Mouse (Mus musculus) frontal cortex, postnatal 10 days (tissue): ENCODE measurements around the gene Tshz2.

Experiments used
- DNase-seq, 2 experiments: peaks; one replicate each; pipeline ENCODE4 v3.0.0; 2022; ENCODE audit warnings: low spot score in 2 of 2, mixed read lengths in 1 of 2

Gene Tshz2

DNA sequence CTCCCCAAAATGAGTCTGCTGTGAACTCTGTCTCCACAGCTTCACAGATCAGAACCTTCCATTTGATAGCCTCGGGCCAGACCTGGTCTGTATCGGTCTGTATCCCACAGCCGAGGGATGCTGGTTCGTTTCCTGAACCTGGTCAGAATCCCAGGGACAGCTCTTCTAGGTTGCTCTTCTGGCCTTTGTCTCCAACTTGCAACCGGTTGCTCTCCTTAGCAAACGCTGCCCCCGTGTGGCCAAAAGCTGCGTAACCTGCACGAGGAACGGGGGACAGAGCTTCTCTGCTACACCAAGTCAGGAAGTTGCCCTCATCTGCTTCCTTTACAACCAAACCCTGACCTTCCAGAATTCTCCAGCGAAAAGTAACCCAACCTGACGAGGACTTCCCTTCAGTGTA is 468.3 kb downstream of the Tshz2 start:
- DNase-seq = peak; percentile 65 to 88

DNA sequence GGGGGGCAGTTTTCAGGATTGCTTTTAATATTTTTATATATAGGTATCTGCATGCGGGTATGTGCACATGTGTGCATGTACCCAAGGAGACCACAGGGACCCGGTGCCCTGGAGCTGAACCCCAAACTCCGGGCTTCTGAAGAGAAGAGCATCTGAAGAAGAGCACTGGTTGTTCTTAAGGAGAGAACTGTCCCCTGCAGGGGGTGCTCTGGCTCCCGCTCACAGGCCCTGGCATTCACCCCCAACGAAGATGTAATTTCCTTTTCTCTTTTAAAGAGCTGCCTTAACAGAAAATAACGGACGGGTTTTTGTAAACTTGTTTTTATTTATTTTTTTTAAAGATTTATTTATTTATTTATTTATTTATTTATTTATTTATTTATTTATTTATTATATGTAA is 469.1 kb downstream of the Tshz2 start:
- no peak for DNase-seq

DNA sequence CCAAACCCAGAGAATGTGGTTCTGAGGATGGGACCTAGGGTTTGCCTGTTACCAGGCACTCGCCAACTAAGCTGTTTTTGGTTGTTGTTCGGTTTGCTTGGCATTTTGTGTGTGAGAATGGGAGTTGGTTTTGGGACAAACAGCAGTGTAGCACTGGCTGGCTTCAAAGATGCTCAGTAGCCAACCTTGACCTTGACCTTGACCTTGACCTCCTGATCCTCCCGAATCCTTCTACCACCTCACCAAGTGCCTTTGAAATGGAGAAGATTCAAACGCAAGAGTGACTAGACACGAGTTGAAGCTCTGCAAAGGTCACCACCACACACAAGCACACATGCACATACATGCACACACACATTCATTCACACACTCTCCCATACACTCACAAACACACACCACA is 470.5 kb downstream of the Tshz2 start:
- no peak for DNase-seq

DNA sequence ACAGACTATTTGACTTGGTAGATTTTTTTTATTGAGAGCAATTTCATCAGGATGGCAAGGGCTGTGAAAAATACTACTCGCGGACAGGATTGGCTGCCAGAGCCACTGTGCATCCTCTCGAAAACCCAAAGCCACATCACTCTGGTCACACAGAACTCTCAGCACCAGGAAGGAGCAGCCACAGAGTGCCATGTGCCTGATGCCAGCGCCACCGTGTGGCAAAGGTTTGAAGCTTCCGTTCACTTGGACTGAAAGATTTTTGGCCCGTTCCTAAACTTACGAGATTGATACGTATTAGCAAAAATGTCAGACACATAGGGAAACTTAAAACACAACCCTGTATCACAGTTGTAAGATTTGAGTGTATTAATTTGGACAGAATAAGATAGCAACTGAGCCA is 471.0 kb downstream of the Tshz2 start:
- DNase-seq = peak in 1 of 2 experiments; percentile 34

DNA sequence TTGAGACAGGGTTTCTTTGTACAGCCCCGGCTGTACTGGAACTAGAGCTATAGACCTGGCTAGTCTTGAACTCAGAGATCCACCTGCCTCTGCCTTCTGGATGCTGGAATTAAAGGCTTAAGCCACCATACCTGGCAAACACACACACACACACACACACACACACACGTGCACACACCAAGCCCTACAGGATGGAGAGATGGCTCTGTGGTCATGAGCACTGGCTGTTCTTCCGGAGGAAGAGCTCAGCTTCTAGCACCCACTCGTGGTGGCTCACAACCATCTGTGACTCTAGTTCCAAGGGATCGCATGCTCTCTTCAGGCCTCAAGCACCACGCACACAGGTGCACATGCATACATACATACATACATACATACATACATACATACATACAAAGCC is 471.6 kb downstream of the Tshz2 start:
- no peak for DNase-seq

DNA sequence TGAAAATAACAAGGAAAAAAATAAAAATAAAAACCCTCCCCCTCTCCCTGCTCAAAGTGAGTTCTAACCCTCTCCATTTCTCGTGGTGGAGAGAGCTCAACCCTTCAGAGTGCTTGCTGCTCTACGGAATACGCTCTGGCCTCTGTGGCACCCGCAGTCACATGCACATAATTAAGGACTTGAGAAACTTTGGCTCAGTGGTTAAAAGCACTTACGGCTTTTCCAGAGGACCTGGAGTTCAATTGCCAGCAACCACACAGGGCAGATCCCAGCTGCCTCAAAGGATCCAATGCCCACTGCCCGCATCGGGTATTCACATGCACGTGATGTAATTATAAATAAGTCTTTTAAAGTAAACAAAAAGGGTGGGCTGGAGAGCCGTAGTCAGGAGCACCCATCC is 473.2 kb downstream of the Tshz2 start:
- DNase-seq = no peak

DNA sequence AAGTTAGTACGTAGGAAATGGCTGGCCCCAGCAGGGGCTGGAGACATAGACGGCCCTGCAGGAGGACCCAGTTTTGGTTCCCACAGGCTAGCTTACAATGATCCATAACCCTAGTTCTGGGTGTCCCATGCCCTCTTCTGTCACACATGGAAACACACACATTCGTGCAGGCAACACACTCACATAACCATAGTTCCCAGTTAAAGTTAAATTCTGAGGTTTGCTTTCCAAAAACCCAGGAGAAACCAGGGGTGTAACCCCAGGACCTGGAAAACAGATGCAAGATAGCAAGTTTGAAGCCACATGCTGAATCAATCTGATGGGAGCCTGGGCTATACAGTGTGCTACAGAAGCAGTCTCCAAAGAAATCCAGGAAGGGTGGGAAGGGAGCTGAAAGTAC is 475.0 kb downstream of the Tshz2 start:
- no peak for DNase-seq

DNA sequence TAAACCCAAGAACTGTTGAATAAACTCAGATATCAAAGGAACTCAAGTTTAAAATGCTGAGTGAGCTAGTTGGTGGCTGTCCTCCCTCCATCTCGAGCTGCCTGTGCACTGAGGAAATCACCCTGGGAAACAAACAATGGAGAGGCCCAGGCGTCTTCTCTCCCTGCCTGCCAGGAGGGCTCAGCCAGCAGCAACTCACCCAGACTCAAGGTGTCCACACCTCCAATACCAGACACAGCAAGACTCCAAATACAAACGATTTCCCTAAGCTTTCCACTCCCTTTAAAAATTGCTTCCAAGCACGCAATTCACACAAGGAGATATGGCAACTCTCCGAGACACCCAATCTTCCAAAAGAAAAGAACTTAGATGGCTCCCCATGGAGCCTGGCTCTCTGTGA is 476.7 kb downstream of the Tshz2 start:
- DNase-seq = no peak

DNA sequence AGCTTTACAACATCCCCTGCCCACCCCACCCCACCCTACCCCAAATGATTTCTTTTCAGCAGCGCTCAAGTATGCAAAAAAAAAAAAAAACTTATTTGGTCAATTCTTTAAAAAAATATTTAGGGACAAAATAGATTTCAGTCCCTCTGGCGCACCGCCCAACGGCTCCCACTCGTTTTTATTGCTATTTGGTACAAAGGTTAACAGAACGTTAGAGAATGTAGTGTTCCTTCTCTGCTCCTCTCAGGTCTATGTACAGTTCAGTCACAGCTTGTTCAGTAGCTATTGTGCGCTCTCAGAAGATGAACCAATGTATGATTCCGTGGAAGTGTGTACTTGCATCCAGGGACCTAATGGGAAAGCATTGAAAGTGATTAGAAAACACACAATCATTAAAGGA is 477.5 kb downstream of the Tshz2 start:
- DNase-seq = no peak

DNA sequence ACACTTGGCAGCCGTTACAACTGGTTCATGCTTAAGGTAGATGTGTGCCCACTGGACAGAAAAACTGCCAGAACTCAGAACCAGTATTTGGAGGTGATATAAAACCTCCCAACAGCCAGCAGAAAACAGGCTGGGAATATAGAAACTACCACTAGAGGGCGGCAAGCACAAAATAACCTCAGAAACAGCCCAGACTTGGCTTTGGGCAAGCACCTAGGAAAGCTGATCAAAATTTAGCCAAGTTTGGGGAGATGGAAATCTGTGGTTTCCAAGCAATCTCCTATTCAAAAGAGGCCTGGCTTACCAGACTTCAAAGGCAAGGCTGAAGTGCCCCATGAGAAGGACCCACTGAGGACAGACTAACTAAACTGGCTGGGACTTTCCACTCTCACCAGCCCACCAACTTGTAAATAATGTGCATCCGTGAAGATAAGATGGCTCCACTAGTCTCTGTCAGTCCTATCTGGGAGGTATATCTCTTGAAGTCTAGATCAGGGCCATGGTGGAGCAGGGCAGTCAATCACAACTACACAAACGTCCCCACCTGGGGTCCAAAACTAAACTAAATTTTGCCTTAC is 484.0 kb downstream of the Tshz2 start:
- peak in 1 of 2 experiments; percentile 64 for DNase-seq

DNA sequence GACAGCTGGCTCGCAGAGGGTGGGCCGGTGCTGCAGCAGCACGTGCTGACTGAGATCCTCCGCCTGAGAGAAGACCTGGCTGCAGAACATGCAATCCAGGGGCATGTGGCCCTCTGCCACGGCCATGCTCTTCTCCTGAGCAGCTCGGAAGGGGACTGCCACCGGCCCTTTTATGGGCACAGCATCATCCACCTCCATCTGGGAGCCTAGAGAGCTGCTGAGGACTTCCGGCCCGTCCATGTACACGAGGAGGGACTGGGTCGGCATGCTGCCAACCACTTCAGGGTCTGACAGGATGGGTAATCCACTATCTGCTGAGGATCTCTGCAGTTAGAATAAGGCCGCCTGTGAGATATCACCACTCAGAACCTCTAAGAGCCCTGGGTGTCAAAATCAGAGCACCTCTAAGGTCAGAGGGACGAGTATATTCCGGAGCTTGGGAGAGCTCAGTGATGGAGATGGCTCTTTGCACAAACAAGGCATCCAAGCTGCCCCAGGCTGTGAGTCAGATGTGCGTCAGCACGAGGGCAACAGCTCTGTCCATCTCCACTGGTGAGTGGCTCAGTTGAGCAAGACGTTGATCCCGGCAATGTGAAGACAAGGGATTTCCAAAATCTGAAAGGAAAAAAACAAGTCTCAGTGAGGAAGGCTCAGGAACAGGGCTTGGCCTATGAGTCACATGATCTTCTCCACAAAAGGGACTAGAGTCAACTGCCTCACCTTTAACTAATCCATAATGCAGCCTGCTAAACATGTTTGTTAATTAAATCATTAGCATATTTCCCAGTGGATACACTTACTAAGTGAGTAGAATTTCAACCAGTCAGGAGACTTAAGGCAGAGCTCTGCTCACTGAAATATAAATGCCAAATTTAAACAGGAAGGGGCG is 487.6 kb downstream of the Tshz2 start:
- DNase-seq = no peak
